Mouse (Mus musculus) cerebellum, postnatal 10 days (tissue): Measurements from ENCODE around the gene Gm21650.
"Not testable (repeated sequence)": the region's sequence is repeated elsewhere in the genome, so short reads cannot be mapped to it uniquely, and the experiment has no call there.

Source experiments
- DNase-seq, 2 experiments: peaks; one replicate each; pipeline ENCODE4 v3.0.0; 2021; ENCODE audit warnings: mixed read lengths in 2 of 2

The Gm21650 gene

DNA sequence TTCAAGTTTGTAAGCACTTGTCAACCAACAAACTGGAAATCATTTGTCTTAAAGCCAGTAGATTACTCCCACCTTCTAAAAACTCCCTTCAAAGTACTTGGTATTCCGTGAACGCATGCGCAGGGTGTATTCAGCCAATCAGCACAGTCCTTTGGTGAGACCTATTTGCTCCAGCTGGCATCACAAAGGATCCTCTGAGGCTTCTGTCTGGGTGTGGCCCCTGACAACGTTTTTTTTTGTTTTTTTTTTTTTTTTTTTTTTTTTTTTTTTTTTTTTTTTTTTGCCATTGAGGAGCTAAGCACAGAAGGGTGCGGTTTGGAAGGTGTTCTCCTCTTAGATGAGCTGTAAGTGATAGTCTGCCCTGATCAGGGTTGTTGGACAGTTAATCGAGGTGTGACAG lies at the start of gene Gm21650:
TSS of gene Gm21650 (plus strand) at position 301 of the 400 bp plus-strand sequence.
- not testable (repeated sequence) for DNase-seq
